Mouse (Mus musculus): ENCODE results near the gene Adora2a.
"Not testable (repeated sequence)": the region's sequence is repeated elsewhere in the genome, so short reads cannot be mapped to it uniquely, and the experiment has no call there.

Gene Adora2a

DNA sequence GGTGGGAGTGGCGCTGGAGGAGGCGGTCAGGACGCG, at the start of gene Adora2a:
TSS of gene Adora2a (plus strand) at position 6 of the 36 bp plus-strand sequence.
- DNase-seq (ENCODE audit: low spot score in 2 of 2) = no peak

DNA sequence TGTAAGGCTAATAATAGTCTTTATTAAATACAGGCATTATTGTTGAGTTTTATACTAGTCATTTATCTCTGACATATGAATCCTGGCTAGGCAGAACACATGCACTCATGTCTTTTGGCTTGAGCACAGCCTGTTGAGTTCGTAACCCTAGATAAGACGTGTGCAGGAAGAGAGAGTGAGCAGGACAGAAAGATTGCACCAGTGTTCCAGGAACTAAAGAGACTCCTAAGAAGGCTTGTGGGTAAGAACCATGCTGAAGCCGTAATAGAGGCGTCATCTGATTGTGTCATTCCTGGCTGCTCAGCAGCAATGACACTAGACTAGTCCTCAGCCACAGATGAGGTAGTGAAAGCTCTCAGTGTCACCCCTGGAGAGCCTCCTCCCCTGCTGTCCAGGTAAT, 43.7 kb upstream of the Adora2a start:
- DNase-seq (ENCODE audit: low spot score in 2 of 2) = peak; percentile 22 to 39

DNA sequence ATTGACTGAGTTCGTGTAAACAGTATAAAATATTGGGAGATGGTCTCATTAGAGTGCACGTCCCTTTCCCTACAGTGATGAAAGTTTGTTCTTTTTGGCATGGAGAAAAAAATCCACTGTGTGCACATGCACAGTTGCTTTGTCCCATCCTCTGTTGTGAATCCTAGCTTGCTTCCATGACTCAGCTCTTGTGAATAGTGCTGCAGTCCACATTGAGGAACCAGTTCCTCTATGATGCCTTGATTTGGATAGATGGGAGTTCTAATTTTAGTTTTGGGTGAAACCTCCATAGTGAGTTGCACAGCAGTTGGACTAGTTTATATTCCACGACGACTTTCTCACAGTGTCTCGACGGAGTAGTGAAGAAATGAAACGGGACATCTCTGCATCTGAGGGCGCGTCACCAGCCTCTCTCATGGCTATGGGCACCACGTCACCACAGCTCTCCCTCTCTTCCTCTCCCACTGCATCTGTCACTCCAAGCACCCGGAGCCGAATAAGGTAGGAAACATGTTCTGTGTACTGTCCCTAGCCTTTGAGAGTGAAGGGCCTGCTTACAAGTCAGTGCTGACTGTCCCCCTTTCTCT, 40.2 kb upstream of the Adora2a start:
- no peak for DNase-seq (ENCODE audit: low spot score in 2 of 2)

DNA sequence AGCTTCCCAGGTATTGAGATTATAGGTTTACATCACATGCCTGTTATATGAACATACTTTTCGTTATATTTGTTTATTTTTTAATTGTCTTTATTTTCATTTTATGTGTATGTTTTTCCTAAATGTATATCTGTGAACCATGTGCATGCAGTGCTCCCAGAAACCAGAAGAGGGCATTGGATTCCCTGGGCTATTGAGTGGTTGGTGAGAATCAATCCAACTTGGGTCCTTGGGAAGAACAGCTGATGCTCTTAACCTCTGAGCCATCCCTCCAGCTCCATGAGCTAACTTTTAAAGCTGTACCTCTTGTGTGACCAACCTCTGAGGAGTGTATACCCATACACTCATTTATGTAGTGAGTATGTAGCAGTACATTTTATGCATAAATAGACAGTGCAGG, 39.2 kb upstream of the Adora2a start:
- peak in 1 of 2 experiments; percentile 18 for DNase-seq (ENCODE audit: low spot score in 2 of 2)

DNA sequence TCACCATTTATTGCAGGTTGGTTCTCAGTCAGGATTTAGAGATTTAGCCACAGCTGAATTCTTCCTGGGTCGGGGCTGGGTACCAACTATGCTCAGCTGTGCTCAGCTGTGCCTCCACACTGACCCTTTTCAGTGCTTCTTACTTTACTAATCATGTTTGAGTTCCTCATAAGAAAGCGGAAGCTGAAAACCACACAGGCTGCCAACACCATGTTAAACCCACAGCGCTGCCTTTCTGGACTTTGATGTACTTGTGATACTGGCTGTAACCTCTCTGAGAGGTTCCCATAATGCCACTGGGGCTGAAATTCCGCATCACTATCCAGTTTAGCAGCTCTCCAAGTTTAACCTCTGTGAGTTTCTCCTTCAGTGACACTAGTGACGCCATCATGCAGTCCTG, 34.0 kb upstream of the Adora2a start:
- peak; percentile 35 to 49 for DNase-seq (ENCODE audit: low spot score in 2 of 2)

DNA sequence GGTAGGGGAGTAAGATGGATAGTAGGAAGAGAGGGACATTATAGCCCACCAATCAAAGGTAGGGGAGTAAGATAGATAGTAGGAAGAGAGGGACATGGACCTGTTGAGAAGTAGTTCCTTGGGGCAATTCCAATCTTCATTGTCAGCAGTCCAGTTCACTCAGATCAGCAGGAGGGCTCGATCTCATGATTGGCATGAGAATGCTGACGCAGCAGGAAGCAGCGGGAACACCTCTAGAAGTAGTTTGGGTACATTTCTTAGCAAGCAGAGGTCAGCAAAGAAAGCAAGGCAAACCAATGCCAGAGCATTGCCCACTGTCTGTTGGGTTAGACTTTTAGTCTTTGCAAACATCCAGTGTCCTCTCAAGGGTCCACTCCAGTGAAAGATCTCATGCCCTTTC, 32.9 kb upstream of the Adora2a start:
- no peak for DNase-seq (ENCODE audit: low spot score in 2 of 2)

DNA sequence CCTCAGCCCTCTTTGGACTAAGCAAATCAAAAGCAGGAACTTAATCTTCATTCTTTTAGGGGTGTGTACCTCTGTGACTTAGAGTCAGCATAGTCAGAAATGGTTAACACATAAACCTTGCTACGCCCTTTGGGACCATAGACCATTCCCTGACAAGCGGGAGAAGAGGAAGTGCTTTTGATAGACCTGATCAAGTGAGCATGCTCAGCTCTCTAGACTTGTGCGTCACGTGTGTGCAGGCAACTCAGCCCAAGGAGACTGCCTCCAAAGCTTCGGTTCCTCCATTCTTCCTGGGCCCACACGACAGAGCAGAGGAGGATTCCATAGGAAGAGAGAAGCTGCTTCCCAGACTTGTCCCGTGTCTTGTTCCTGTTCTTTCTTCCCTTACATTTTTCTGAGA, 28.1 kb upstream of the Adora2a start:
- DNase-seq (ENCODE audit: low spot score in 2 of 2) = peak in 1 of 2 experiments; percentile 32

DNA sequence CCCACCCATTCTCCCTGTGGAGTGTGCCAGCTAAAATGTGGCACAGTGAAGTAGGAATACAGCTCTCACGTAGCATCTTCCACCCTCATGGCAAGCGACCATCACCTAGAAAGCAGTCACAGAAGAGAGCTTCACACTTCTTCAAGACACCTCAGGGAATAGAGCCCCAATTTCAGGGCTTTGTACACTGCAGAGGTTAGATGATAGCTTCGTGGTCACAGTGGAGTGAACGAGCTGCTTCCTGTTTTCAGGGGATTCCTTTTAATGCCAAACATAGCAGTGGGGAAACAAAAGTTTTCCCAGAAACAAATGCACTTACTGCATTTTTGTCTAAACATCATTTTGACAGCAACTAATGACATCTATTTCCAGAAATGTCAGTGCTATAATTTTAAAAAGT, 27.3 kb upstream of the Adora2a start:
- no peak for DNase-seq (ENCODE audit: low spot score in 2 of 2)

DNA sequence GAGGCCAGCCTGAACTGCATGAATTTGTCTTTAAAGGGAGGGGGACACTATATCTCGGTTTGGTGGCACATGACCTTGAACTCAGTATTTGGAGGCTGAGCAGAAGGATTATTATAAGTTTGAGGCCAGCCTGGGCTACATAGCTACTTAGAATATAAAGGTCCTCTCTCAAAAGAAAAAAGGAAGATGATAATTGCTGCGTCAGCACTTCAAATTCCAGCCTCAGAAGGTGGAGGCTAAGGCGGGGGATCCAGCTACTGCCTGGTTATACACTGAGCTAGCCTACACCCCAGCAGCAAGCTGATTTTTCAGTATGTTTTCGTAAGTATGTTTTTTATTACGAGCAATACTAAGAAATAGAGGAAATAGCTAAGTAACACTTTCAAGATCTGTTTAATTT, 26.0 kb upstream of the Adora2a start:
- DNase-seq (ENCODE audit: low spot score in 2 of 2) = no peak

DNA sequence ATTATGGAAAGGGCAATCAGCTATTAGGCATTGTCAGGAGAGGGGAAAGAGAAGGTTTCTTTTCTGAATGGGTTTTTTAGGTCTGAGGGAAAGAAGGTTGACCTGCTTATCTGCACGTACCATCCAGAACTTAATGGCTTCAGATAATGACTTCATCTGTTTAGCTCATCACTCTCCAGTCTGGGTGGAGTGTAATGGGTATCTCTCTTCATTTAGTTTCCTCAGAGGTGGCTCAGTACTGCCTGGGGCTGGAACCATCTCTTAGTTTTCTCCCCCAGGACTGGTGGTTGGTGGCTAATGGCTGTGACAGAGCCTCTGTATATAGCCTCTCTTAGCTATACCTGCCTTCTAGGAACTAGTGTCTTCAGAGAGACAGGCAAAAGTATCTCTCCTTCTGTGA, 25.3 kb upstream of the Adora2a start:
- DNase-seq (ENCODE audit: low spot score in 2 of 2) = no peak

DNA sequence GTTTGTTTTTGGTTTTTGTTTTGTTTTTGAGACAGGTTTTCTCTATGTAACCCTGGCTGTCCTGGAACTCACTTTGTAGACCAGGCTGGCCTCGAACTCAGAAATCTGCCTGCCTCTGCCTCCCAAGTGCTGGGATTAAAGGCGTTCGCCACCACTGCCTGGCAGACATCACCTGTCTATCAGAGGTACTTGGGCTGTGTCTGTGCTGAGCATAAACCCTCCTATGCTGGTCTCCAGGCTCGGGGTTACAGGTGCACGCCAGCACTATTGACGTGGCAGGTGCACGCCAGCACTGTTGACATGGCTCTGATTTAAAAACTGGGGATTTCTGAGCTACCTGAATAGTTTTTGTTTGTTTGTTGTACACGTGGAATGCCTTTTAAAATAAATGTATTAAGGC, 24.5 kb upstream of the Adora2a start:
- DNase-seq (ENCODE audit: low spot score in 2 of 2) = not testable (repeated sequence)

DNA sequence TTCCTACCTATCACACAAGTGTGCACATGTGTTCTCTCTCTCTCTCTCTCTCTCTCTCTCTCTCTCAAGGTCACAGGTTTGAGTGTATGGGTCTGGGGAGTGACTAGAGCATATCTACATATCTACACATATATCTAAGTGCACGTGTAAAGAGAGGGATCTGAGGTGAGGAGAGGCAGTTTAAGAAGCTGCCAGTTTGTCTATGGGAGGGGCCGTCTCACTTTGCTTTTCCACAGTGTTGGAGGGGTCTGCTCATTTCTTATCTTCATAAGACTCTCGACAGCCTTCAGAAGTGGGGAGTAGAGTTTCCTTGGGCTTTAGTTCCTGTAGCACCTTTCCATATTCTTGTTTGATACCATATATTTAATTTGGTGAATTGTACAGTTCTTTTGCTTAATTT, 23.4 kb upstream of the Adora2a start:
- no peak for DNase-seq (ENCODE audit: low spot score in 2 of 2)

DNA sequence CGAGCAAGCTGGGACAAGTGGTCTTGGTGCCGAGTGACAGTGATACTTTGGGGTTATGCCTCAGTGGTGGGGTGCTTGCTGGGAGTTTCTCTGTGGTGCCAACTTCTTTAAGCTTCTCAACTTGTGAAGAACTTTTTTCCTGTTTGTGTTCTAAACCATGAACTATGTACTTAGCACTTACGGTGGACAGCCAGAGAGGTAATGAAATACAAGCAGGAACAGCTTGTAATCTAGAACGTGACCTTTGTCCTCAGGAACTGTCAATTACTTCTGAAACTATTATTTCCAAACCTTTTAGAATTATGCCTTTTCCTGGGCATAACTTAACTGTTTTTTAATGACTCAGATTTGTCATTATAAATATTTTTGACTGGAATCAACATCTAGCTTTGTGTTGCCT, 22.3 kb upstream of the Adora2a start:
- no peak for DNase-seq (ENCODE audit: low spot score in 2 of 2)

DNA sequence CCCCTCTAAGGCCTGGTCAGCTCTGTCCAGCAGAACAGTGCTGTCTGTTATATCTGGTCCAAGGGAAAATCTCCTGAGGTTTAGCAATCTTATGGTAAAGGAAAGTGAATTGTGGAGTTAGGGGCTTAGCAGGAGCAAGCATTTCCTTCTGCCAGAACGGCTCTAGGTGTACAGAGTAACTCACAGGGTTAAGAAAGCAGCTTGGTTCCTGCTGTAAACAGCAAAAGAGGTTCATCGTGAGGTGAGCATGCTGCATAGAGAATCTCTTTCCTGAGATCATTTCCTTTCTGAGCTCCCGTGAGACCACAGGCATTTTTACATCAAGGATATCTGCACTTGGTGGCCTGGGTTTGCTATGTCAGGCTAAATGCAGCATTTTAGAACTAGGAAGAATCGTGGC, 21.8 kb upstream of the Adora2a start:
- peak in 1 of 2 experiments; percentile 40 for DNase-seq (ENCODE audit: low spot score in 2 of 2)

DNA sequence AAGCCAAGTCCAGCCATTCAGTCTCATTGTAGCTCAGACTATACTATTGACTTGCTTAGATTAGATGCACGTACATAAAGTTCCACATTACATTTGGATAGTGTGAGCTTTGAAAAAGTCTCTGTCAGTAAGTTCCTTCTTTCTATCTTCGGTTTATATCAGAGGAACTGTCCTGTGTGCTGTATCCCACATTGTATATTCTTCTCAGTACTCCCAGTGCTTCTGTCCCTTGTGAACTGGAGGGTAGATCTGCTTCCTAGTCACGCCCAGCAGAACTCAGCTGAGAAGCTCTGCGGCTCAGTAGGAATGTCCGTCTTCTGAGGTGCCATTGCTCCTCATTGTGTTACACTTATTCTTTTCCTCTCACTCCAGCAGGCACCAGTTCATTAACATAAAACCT, 18.1 kb upstream of the Adora2a start:
- DNase-seq (ENCODE audit: low spot score in 2 of 2) = no peak

DNA sequence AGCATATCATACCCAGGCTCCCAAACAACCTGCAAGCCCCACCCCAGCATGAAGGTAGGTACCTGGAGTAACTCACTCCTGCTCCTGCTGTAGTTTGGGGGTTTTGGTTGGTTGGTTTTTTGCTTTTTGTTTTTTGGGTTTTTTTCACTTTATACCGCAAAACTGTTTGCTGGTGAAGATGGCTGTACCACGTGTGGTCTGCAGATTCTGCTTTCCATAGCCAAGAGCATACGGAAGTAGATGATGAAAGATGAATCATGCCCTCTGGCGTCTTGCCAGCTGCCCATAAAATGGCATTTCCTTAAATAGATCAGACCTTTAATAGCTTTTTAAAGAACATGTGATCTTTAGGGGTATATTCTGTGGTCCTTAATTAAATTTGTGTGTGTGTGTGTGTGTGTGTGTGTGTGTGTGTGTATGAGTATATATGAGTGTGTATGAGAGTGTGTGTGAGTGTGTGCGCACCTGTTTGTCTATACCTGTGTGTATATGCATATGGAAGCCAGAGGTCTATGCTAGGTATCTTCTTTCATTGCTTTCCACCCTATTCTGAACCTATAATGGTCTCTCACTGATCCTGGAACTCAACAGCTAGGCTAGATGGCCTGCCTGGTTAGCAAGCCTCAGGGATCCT, 16.8 kb upstream of the Adora2a start:
- DNase-seq (ENCODE audit: low spot score in 2 of 2) = peak; percentile 47 to 68

DNA sequence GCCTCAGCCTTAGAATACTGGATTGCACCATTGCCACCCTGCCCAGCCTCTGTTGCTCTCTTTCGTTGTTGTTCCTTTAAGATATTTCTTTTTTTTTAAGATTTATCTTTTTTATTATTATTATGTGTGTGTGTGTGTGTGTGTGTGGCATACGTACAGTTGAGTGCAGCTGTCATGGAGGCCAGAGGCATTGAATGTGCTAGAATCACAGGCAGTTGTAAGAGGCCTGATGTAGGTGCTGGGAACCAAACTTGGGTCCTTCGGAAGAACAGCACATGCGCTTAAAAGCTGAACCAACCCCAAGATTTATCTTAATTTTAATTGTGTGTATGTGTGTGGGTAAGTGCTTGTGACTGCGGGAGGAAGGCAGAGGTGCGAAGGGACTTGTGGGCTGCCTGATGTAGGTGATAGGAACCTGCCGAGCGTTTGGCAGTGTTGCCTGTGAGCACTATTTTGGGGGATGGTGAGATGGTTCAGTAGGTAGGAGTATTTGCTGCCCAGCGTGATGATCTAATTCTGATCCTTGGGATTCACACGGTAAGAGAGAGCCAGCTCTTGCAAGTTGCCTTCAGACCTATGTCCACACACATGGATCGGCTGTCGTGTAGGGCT, 15.4 kb upstream of the Adora2a start:
- no peak for DNase-seq (ENCODE audit: low spot score in 2 of 2)

DNA sequence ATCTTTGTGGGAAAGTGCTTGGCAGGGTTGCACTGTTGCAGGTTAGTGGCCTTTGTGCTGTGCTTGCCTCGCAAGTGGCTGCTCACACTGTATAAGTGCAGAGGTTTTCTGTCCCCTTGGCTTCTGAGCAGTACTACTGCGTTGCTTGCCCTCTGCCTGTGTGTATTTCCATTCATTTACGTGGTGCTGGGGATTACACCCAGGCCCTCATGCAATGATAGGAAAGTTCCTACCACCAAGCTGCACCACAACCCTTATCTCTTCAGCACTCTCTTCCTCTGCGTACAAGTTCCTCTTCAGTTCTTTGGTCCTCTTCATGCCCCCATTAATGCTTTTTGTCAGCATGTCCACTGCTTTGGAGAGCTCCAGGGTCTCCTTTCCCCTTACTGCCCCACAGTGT, 14.7 kb upstream of the Adora2a start:
- no peak for DNase-seq (ENCODE audit: low spot score in 2 of 2)

DNA sequence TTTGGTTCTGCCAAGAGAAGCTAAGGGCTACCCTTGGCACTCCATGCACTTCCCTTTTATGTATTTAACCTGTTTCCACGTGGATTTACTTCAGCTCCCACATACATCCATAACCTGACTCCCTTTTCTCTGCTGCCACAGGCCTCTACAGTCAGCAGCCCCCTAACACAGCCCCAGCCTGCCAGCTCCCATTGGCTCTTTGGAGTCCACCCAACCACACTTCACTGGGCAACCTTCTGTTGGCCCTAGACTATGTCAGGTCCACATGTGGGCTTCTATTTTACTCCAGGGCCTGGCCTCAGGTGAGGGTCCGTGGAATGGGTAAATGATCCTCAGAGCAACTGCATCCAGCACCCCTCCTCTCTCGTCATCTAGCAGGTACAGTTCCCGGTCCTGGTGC, 14.1 kb upstream of the Adora2a start:
- DNase-seq (ENCODE audit: low spot score in 2 of 2) = no peak

DNA sequence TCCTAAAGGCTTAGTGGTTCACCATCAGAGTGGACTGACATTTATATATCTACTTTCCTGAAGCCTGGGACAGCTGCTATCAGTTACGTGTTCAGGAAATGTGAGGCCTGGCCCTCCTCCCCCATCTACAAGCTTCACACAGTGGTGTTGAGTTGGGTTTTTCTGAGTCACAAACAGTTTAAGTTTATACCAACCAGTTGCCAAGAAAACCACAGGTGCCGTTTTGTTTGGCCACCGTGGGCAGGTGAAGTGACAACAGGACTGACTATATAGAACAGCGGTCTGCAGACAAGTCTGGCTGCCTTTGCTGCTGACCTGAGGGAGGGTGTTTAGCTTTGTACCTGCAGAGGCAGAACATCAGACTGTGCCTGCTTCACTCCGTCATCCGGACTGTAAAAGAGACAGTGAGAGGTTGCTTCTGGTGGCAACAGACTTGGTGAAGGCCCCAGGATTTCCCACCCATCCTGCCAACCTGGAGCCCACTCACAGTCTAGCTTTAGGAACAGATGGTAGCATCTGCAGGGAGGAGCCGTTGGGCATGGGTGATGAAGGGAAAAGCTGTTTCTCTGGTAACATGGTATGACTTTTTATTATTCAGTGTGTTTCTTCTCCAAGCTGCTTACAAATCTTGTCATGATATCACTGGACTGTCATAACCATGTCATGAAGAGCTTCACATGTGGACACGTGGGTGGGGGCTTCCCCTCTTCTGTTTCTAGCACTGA, 13.2 kb upstream of the Adora2a start:
- no peak for DNase-seq (ENCODE audit: low spot score in 2 of 2)

DNA sequence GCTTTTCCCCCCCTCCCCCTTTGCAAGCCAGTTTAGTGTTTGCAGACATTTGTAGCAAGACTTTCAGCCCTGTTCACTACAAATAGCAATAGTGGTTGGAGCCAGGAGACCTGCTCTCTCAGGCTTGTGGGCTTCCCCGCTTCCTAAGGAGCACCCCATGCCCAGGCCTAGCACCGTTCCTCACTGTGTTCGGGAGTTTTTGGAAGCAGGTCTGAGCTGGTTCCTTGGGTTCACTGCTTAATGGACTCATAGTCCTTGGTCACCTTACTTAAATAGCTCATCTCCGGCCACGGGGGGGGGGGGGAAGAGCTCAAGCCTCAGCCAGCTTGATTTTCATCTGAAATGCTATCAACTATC, 12.7 kb upstream of the Adora2a start:
- DNase-seq (ENCODE audit: low spot score in 2 of 2) = no peak

DNA sequence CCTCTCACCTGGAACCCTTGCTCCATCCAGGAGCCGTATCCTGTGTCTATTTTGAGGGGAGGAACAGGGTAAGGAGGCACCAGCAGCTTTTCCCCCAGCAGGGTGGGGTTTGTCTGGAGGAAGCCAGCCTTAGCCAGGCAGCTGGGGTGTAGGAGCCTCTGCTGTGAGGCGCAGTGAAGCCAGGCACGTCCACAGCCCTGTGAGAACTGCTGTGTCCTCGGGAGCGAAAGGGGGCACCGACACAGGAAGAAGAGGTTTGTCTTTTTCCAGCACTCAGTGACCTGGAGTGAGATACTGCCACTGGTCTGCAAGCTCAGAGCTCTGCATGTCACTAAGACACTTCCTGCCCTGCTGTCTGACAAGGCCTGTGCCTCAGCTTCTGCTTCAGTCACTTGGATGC, 12.3 kb upstream of the Adora2a start:
- peak in 1 of 2 experiments; percentile 72 for DNase-seq (ENCODE audit: low spot score in 2 of 2)

DNA sequence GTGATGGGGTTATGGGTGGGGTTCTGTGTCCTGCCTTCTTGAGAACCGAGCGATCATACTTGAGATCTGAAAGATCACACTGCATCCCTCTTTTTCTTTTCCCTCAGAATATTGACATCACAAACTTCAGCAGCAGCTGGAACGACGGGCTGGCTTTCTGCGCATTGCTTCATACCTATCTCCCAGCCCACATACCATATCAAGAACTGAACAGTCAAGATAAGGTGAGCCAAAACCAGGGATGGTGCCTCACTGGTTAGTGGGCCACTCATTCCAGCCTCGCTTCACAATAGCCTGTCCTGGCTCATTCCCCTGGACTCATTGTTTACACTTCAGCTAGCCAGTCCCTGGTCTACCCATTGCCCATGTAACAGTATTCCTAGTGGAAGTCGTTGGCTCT, 9.5 kb upstream of the Adora2a start:
- no peak for DNase-seq (ENCODE audit: low spot score in 2 of 2)

DNA sequence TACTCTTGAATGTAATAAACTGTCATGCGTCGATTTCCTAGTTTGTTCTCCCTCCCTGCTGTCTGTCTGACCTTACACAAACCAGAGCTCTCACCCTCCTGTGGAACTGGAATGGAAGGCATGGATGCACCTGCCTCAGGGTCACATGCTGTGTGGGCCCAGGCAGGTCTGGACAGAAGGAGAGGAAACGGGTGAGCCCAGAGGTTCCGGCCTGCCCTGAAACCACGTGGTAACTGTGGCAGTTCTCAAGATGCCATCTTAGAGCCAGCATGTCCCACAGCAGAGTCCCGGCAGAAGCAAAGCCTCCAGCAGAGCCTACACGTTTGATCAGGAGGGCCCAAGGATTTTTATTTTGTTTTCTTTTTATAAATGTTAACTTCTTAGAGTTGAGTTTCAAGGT, 4.3 kb upstream of the Adora2a start:
- no peak for DNase-seq (ENCODE audit: low spot score in 2 of 2)

All from heart, adult 9 months (tissue).